10 mouse cellular contexts compared by ENCODE assay signal in genomic region chr2:146787132-146787810, GRCm38 (mm10).
DNase-seq lines count a peak whose midpoint lies in the region; ATAC-seq lines count a peak whose summit lies in the region.
"Had no signal": no experiment of that assay in that cellular context is flagged by ENCODE, and none has a peak within 500 bp of the region (broad histone marks: within the 10 kb centered on the region; RNA-seq: fewer than 3 reads in every experiment).

No protein-coding gene starts in this region.

- H3K4me2 ChIP-seq in heart, embryonic 12.5 days, result peak overlapping the region; percentile 39
- H3K4me2 ChIP-seq in forebrain, embryonic 13.5 days, result peak overlapping the region; percentile 22
- H3K4me2 ChIP-seq in limb, embryonic 13.5 days (replicated peaks), result peak overlapping the region; percentile 42

- no peak overlapping the region for H3K27ac ChIP-seq in heart, embryonic 12.5 days (ENCODE audit: poor library complexity, severe bottlenecking)
- no peak overlapping the region for H3K27ac ChIP-seq in heart, embryonic 10.5 days
- peak overlapping the region; percentile 62 for H3K27ac ChIP-seq in forebrain, embryonic 13.5 days
- H3K27ac ChIP-seq in limb, embryonic 13.5 days, result peak overlapping the region; percentile 70

- H3K27me3 ChIP-seq in heart, embryonic 12.5 days (replicated peaks), result no peaks in the 10 kb centered on the region
- no peaks in the 10 kb centered on the region for H3K27me3 ChIP-seq in heart, embryonic 10.5 days (ENCODE audit: insufficient read depth, poor library complexity, severe bottlenecking)
- H3K27me3 ChIP-seq in forebrain, embryonic 13.5 days, result no peaks in the 10 kb centered on the region
- H3K27me3 ChIP-seq in limb, embryonic 13.5 days, result no peaks in the 10 kb centered on the region

- ATAC-seq in heart, embryonic 12.5 days (ENCODE audit: insufficient number of reproducible peaks, low FRiP score), result no peak
- peak; percentile 80 for ATAC-seq in forebrain, embryonic 13.5 days
- ATAC-seq in limb, embryonic 13.5 days (ENCODE audit: low FRiP score, low read depth), result peak; percentile 78
- no peak for ATAC-seq in monocyte, adult 5-6 weeks (replicated peaks; ENCODE audit: insufficient number of reproducible peaks, low FRiP score, low TSS enrichment, poor library complexity, severe bottlenecking)

- WGBS in heart, embryonic 12.5 days, result 14% methylated on average over 11 of the region's 11 CpGs
- WGBS in heart, embryonic 10.5 days, result 17% methylated on average over 11 of the region's 11 CpGs
- WGBS in forebrain, embryonic 13.5 days, result 1% methylated on average over 11 of the region's 11 CpGs
- 13% methylated on average over 11 of the region's 11 CpGs for WGBS in limb, embryonic 13.5 days

- no peak for DNase-seq in heart, embryonic 10.5 days (ENCODE audit: low spot score)
- peak; percentile 50 for DNase-seq in retina, embryonic 14.5 days (ENCODE audit: low spot score)
- DNase-seq in layer of hippocampus, adult 11-12 months (ENCODE audit: low spot score), result no peak
- DNase-seq in lung, postnatal 4 days, result no peak
- DNase-seq: cerebellum, adult 8-10 months; spleen, adult 18-20 months had no signal

- H3K36me3 ChIP-seq in heart, embryonic 12.5 days, result no peaks in the 10 kb centered on the region
- H3K36me3 ChIP-seq in heart, embryonic 10.5 days, result no peaks in the 10 kb centered on the region
- no peaks in the 10 kb centered on the region for H3K36me3 ChIP-seq in forebrain, embryonic 13.5 days (ENCODE audit: poor library complexity, severe bottlenecking)
- H3K36me3 ChIP-seq in limb, embryonic 13.5 days, result no peaks in the 10 kb centered on the region

- no peaks in the 10 kb centered on the region for H3K4me1 ChIP-seq in heart, embryonic 12.5 days (replicated peaks)
- H3K4me1 ChIP-seq in heart, embryonic 10.5 days, result no peaks in the 10 kb centered on the region
- peaks cover 21% of the 10 kb centered on the region for H3K4me1 ChIP-seq in forebrain, embryonic 13.5 days
- H3K4me1 ChIP-seq in limb, embryonic 13.5 days, result peaks cover 21% of the 10 kb centered on the region

- 0 out of 2 replicates have a peak overlapping the region, but pooled peaks have one; percentile 14 for H3K9ac ChIP-seq in heart, embryonic 12.5 days
- no peak overlapping the region for H3K9ac ChIP-seq in forebrain, embryonic 13.5 days
- peak overlapping the region; percentile 35; the same call in 1 of the 2 replicates for H3K9ac ChIP-seq in limb, embryonic 13.5 days

- no peak overlapping the region for H3K4me3 ChIP-seq in heart, embryonic 12.5 days
- H3K4me3 ChIP-seq in heart, embryonic 10.5 days, result no peak overlapping the region
- H3K4me3 ChIP-seq in forebrain, embryonic 13.5 days, result no peak overlapping the region
- no peak overlapping the region for H3K4me3 ChIP-seq in limb, embryonic 13.5 days

- H3K9me3 ChIP-seq in heart, embryonic 12.5 days (replicated peaks), result no peaks in the 10 kb centered on the region
- no peaks in the 10 kb centered on the region for H3K9me3 ChIP-seq in heart, embryonic 10.5 days
- H3K9me3 ChIP-seq in forebrain, embryonic 13.5 days (replicated peaks), result no peaks in the 10 kb centered on the region; the same call in 1 of the 2 replicates
- H3K9me3 ChIP-seq in limb, embryonic 13.5 days, result no peaks in the 10 kb centered on the region

Comparison
In these comparisons a context has a peak if more than half of its experiments do, and no peak if none do; other contexts are left out.
1. ATAC-seq: peak in forebrain, embryonic 13.5 days (single experiment) and limb, embryonic 13.5 days (single experiment); none in heart, embryonic 12.5 days (single experiment) and monocyte, adult 5-6 weeks (single experiment).
2. H3K27ac ChIP-seq: peak in forebrain, embryonic 13.5 days (single experiment) and limb, embryonic 13.5 days (single experiment); none in heart, embryonic 12.5 days (single experiment) and heart, embryonic 10.5 days (single experiment).
3. Peak in every context shown above with its lines, with median percentiles within 50 percentile points of each other: H3K4me2 ChIP-seq.